Mouse (Mus musculus) erythroblast, embryonic 14.5 days (primary cell): ENCODE data around the gene Bicdl1.

ENCODE experiments used
- GATA1 ChIP-seq: IDR thresholded peaks from 2 replicates; pipeline ENCODE4 v1.6.1; 2012; ENCODE audit warnings: low read length, inconsistent platforms, mixed read lengths
- TAL1 ChIP-seq: IDR thresholded peaks from 3 replicates; pipeline ENCODE4 v1.6.1; 2012; ENCODE audit warnings: low read length, inconsistent platforms, mixed read lengths

- TF ChIP-seq GATA1 (no peak), TAL1 (no peak)
Measured at GRCm38 (mm10) chr5:115619690-115620089, 111.7 kb downstream of the Bicdl1 start.
